Mouse (Mus musculus) frontal cortex, adult 2 months (tissue): Measurements from ENCODE around the gene Gm28051. TPM values are rescaled to one million over a fixed set of nuclear protein-coding genes. Genes with fewer than 3 reads are reported as not detected.

ENCODE experiments used
- polyA plus RNA-seq: library from polyadenylated mRNA; depleted of rRNA; stranded (reverse); fragments of >200 nt; gene quantifications from 2 replicates; pipeline ENCODE4 v1.2.3, GENCODE M21; 2012; rRNA removed

The Gm28051 gene
- polyA plus RNA-seq, 1 experiment: not detected

Other genes starting within 250 kb of the Gm28051 start
- 145 and 167 TPM in 2 replicates for gene Chga, start 202.8 kb downstream of the Gm28051 start, polyA plus RNA-seq
- gene Itpk1, start 52.8 kb downstream of the Gm28051 start, polyA plus RNA-seq: 45.0 and 46.4 TPM in 2 replicates
- 8.4 and 12.4 TPM in 2 replicates for gene Moap1, start 14.1 kb downstream of the Gm28051 start, polyA plus RNA-seq
- 3.9 and 4.4 TPM in 2 replicates for gene Tmem251, start 14.0 kb downstream of the Gm28051 start, polyA plus RNA-seq
- 10.7 and 12.4 TPM in 2 replicates for gene Gon7, start within 50 bp of the Gm28051 start, polyA plus RNA-seq
- 29.8 and 31.0 TPM in 2 replicates for gene Ubr7, start 202 bp upstream of the Gm28051 start, polyA plus RNA-seq
- 28.2 and 30.8 TPM in 2 replicates for gene Gm20604, start 907 bp upstream of the Gm28051 start, polyA plus RNA-seq
- gene Btbd7, start 120.7 kb upstream of the Gm28051 start, polyA plus RNA-seq: 12.7 and 14.9 TPM in 2 replicates
- not detected in 2 replicates for gene Cox8c, start 141.6 kb upstream of the Gm28051 start, polyA plus RNA-seq
- gene Unc79, start 191.1 kb upstream of the Gm28051 start, polyA plus RNA-seq: 37.7 and 41.8 TPM in 2 replicates